Mouse (Mus musculus) midbrain, embryonic 12.5 days (tissue): ENCODE results near the gene Hspg2. TPM values are rescaled to one million over a fixed set of nuclear protein-coding genes. Genes with fewer than 3 reads are reported as not detected.
"Not testable (repeated sequence)": the region's sequence is repeated elsewhere in the genome, so short reads cannot be mapped to it uniquely, and the experiment has no call there.

Source experiments
- ATAC-seq: fragments of 200-750 bp; cut with Nextera tagmentation; 2 replicates; pipeline ENCODE4 v1.8.0; 2017; ENCODE audit warnings: low read depth, moderate TSS enrichment, moderate library complexity; ENCODE audit not compliant: low FRiP score
- H3K27ac ChIP-seq: fragments of 300-500 bp; sonication (generic); replicated peaks from 2 replicates; pipeline ENCODE4 v1.5.1; 2016; ENCODE audit warnings: mild to moderate bottlenecking
- H3K27me3 ChIP-seq: fragments of 300-500 bp; sonication (generic); 2 replicates; pipeline ENCODE4 v1.6.1; 2016; ENCODE audit warnings: mild to moderate bottlenecking
- H3K36me3 ChIP-seq: fragments of 300-500 bp; sonication (generic); 2 replicates; pipeline ENCODE4 v1.6.1; 2016
- H3K4me1 ChIP-seq: fragments of 300-500 bp; sonication (generic); 2 replicates; pipeline ENCODE4 v1.6.1; 2016
- H3K4me2 ChIP-seq: fragments of 300-500 bp; sonication (generic); replicated peaks from 2 replicates; pipeline ENCODE4 v1.6.1; 2016; ENCODE audit warnings: mild to moderate bottlenecking, moderate library complexity
- H3K4me3 ChIP-seq: fragments of 300-500 bp; sonication (generic); 2 replicates; pipeline ENCODE4 v1.5.1; 2016; ENCODE audit warnings: mild to moderate bottlenecking
- H3K9ac ChIP-seq: fragments of 300-500 bp; sonication (generic); replicated peaks from 2 replicates; pipeline ENCODE4 v1.6.1; 2016; ENCODE audit warnings: mild to moderate bottlenecking, moderate library complexity
- H3K9me3 ChIP-seq: fragments of 300-500 bp; sonication (generic); 2 replicates; pipeline ENCODE4 v1.6.1; 2016; ENCODE audit warnings: mild to moderate bottlenecking
- WGBS: fragments of 180-500 bp; shearing (Covaris S2); methylation state at CpG from one replicate; pipeline ENCODE4 v1.1.7; 2016; 5-methylcytosine and 5-hydroxymethylcytosine counted together
- polyA plus RNA-seq: library from polyadenylated mRNA; unstranded; fragments of >200 nt; fragmentation: Nextera tagmentation; extraction: Ambion mirVana; gene quantifications from 2 replicates; pipeline ENCODE4 v1.2.1, GENCODE M21; 2016

Gene Hspg2
- polyA plus RNA-seq: 8.3 and 9.5 TPM in 2 replicates

DNA sequence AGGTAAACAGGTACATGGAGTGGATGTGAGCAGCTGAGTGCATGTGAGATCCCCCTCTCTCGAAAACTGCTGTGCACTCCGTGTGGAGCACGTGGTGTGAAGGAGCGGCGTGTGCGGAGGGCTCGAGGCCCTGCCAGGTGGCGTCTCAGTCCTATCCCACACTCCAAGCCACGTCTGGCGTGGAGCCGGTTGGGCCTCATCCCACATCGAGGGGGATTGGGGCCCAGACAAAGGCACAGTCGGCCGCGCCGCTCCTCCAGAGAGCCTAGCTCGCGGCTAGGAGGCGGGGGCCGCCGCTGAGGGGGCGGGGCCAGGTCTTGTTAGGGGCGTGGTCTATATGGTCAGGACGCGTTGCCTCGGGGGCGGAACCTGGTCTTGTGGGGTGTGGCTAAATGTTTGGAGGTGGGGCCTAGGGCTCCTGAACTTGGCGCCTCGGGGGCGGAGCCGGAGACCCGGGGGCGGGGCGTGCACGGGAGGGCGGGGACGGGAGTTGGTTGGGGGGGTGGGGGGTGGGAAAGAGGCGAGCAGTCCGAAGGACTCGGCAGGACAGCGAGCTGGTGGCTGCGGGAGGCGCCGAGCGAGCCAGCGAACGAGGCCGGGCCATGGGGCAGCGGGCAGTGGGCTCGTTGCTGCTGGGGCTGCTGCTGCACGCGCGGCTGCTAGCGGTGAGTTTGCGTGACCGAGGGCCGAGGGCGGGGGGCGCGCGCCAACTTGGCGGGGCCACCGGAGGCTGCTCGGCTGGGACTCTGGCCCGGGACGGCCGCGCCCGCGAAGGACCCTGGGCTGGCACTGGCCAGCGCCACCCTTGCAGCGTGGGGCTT is at the start of gene Hspg2:
Gene Hspg2, plus strand, starts transcription at position 510 of the 821 bp plus-strand sequence.
- Histone ChIP-seq H3K27ac (peak within 1 kb of the TSS; percentile 52; the same call in 1 of the 2 replicates), H3K4me3 (peak within 1 kb of the TSS; percentile 60), H3K9me3 (no peaks in the 10 kb centered on the region), H3K4me2 (peak within 1 kb of the TSS; percentile 97), H3K27me3 (peaks cover 22% of the 10 kb centered on the region; the same call in 1 of the 2 replicates), H3K36me3 (no peaks in the 10 kb centered on the region), H3K4me1 (peaks cover 37% of the 10 kb centered on the region), H3K9ac (peak within 1 kb of the TSS; percentile 74)
- ATAC-seq: peak; percentile 91
- under 1% methylated on average over 56 of the region's 72 CpGs for WGBS

DNA sequence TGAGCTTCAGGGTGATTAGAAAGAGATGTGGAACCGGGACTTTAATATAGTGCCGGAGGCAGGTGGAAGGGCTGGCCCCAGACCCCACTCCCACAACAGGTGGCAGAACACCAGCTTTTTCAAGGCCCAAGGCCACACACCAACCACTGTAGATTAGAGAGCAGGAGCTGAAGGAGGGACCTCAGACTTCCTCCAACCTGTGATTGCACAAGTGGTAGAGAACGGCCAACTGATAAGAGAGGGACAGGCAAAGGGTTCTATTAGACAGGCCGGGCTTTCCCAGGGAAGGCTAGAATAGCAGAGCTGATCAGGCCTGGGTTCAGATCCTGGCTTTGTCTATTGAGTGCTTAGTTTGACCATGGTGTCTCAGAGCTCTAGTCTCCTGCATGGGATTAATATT is 38.1 kb upstream of the Hspg2 start, which contains the start of gene Cela3b:
Gene Cela3b, minus strand, starts transcription at position 39 of the 400 bp plus-strand sequence.
- Histone ChIP-seq H3K9ac (no peak within 1 kb of the TSS), H3K4me1 (no peaks in the 10 kb centered on the region), H3K27me3 (no peaks in the 10 kb centered on the region), H3K4me3 (no peak within 1 kb of the TSS), H3K9me3 (no peaks in the 10 kb centered on the region), H3K4me2 (no peak within 1 kb of the TSS), H3K27ac (no peak within 1 kb of the TSS), H3K36me3 (no peaks in the 10 kb centered on the region)
- ATAC-seq: no peak
- WGBS: 95% methylated on average over 4 of the region's 4 CpGs

DNA sequence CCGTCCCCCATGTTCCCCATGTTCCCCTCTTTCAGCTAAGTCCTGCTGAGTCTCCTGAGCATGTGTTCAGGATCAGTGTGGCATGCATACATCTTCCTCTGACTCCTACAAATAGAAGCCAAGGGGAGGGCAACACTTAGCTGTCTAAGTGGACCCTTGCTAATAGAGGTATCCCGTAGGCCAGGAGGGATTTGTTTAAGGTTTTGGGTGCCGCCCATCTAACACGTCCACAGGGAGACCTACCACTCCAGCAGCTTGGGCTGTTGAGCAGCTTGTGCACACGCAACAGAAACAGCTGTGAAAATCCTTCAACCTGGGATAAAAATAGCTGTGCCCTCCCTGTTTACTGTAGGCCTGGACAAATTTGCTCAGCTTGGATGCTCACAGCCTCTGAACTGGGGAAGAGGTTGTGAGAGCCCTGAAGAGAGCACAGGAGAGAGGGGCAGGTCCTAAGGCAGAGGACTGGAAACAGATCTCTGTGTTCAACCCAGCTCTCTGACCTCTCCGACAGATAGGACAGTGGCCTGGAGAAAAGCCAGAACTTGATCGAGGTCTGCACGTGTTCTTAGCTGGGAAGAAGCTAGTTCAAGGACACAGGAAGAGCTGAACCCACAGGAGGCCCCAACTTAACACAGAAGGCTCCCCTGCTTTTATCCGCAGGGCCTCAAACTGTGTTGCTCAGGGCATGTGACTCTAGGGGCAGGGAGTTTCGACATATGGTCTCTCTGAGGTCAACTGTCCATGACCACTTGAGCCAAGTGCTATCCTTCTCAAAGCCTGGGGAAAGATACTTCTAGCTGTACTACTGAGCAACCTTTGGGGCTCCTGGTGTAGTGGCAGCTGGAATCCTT is 35.6 kb upstream of the Hspg2 start:
- not testable (repeated sequence) for H3K27ac ChIP-seq, ATAC-seq, H3K4me1 ChIP-seq, H3K9ac ChIP-seq, H3K4me3 ChIP-seq, H3K27me3 ChIP-seq, H3K36me3 ChIP-seq, H3K9me3 ChIP-seq, H3K4me2 ChIP-seq
- whole genome bisulfite sequencing: 86% methylated on average over 10 of the region's 10 CpGs

DNA sequence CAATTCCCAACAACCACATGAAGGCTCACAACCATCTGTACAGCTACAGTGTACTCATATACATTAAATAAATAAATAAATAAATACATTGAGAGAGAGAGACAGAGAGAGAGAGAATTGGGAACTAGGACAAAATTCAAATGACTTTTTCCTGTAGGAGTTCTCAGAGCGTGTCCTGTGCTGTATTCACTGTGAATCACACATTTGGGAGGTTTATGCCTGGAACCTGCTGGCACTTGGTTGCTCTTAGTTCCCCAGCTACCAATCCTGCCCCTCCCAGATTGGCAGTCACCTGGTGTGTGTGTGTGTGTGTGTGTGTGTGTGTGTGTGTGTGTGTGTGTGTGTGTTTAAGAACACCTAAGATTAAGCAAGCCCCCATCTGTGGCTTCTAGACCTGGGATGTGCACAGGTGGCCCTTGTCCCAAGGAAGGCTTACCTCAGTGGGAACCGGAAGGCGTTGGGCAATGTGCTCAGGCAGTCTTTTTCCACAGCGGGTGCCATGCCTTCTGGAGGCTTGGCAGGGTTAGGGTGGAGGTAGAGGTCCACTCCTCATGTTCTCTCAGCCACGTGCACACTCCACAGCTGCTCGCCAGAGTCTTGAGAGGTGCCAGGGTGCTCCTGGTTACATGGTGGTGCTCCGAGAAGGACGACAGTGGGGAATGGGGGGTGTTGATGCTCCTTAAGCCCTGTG is 31.4 kb upstream of the Hspg2 start:
- no peaks in the 10 kb centered on the region for H3K4me1 ChIP-seq
- no peak overlapping the region for H3K4me3 ChIP-seq
- ATAC-seq: no peak
- H3K27ac ChIP-seq: no peak overlapping the region
- H3K9ac ChIP-seq: no peak overlapping the region
- H3K4me2 ChIP-seq: no peak overlapping the region
- H3K9me3 ChIP-seq: no peaks in the 10 kb centered on the region
- H3K27me3 ChIP-seq: no peaks in the 10 kb centered on the region
- 87% methylated on average over 8 of the region's 8 CpGs for whole genome bisulfite sequencing
- H3K36me3 ChIP-seq: no peaks in the 10 kb centered on the region

DNA sequence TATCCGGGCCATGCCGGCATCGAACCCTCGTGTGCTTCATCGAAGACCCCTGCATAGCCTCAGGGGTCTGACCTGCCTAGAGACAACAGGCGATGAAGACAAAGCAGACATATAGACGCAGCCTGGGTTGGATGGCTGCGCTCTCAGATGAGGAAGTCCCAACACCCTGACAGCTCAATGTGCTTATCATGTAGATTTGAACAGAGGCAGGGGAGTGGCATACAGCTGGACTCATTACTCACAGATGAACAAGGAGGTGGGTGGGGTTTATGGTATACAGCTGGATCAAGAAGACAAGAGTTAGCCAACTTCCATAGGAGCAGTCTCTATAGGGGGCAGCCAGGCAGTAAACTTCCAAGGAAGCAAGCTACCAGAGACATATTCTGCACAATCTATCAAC is 29.7 kb upstream of the Hspg2 start:
- Histone ChIP-seq H3K9ac (no peak overlapping the region), H3K27me3 (no peaks in the 10 kb centered on the region), H3K4me2 (no peak overlapping the region), H3K36me3 (no peaks in the 10 kb centered on the region), H3K4me3 (no peak overlapping the region), H3K27ac (no peak overlapping the region), H3K9me3 (no peaks in the 10 kb centered on the region), H3K4me1 (no peaks in the 10 kb centered on the region)
- 90% methylated on average over 8 of the region's 8 CpGs for WGBS
- ATAC-seq: no peak

DNA sequence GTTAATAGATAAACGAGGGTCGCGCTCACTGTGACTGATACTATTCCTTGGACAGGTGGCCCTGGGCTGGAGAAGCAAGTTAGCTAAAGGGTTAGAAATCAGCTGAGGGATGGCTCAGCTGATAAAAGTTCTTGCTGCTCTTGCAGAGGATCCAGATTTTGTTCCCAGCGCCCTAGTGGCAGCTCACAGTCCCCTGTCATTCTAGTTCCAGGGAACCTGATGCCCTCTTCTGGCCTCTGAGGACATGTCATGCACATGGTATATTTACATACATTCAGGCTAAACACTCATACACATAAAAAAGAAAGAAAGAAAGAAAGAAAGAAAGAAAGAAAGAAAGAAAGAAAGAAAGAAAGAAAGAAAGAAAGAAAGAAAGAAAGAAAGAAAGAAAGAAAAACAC is 27.2 kb upstream of the Hspg2 start:
- H3K4me1 ChIP-seq: no peaks in the 10 kb centered on the region
- H3K4me3 ChIP-seq: no peak overlapping the region
- WGBS: 80% methylated on average over 4 of the region's 4 CpGs
- no peak for ATAC-seq
- H3K9me3 ChIP-seq: no peaks in the 10 kb centered on the region
- no peaks in the 10 kb centered on the region for H3K27me3 ChIP-seq
- no peak overlapping the region for H3K9ac ChIP-seq
- H3K27ac ChIP-seq: no peak overlapping the region
- H3K4me2 ChIP-seq: no peak overlapping the region
- H3K36me3 ChIP-seq: no peaks in the 10 kb centered on the region

DNA sequence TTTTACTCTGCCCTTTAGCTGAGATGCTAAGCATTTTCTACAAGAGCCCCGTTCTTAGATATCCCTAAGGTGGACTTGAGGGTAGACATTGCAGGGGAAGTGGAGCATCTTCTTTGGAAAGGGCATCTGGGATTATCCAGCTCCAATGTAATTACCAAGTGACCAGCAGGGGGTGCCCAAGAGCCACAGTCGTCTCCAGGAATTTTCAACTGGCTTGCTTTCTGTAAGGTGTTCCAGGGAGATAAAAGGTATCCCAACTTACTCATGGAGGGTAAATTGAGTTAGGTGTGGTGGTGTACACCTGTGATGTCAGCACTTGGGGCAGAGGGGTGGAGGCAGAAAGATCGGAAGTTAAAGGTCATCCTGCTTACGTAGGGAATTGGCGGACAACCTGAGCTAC is 24.9 kb upstream of the Hspg2 start:
- Histone ChIP-seq H3K4me1 (peaks cover 3% of the 10 kb centered on the region; the same call in 1 of the 2 replicates), H3K4me3 (no peak overlapping the region), H3K36me3 (no peaks in the 10 kb centered on the region), H3K4me2 (no peak overlapping the region), H3K27me3 (no peaks in the 10 kb centered on the region), H3K9ac (no peak overlapping the region), H3K9me3 (no peaks in the 10 kb centered on the region), H3K27ac (no peak overlapping the region)
- 30% methylated on average over 5 of the region's 5 CpGs for WGBS
- ATAC-seq: no peak

DNA sequence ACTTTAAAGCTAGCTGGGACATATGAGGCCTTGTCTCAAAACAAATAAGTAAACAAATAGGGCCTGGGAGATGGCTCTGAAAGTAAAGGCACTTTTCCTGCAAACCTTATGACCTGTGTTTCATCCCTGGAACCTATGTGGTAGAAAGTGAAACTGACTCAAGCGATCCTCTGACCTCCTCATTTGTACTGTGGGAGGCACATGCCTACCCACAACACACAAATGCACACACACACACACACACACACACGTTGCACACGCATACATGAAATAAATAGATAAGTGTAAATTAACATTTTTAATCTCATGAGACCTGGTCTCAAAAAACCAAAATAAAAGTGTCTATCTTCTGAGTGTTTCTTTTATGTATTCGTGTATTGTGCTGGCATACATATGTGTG is 22.7 kb upstream of the Hspg2 start:
- no peak for ATAC-seq
- H3K9ac ChIP-seq: no peak overlapping the region
- no peaks in the 10 kb centered on the region for H3K36me3 ChIP-seq
- H3K4me1 ChIP-seq: peaks cover 3% of the 10 kb centered on the region; the same call in 1 of the 2 replicates
- no peak overlapping the region for H3K4me2 ChIP-seq
- no peak overlapping the region for H3K4me3 ChIP-seq
- H3K27me3 ChIP-seq: no peaks in the 10 kb centered on the region
- H3K27ac ChIP-seq: no peak overlapping the region
- 85% methylated on average over 4 of the region's 4 CpGs for WGBS
- H3K9me3 ChIP-seq: no peaks in the 10 kb centered on the region

DNA sequence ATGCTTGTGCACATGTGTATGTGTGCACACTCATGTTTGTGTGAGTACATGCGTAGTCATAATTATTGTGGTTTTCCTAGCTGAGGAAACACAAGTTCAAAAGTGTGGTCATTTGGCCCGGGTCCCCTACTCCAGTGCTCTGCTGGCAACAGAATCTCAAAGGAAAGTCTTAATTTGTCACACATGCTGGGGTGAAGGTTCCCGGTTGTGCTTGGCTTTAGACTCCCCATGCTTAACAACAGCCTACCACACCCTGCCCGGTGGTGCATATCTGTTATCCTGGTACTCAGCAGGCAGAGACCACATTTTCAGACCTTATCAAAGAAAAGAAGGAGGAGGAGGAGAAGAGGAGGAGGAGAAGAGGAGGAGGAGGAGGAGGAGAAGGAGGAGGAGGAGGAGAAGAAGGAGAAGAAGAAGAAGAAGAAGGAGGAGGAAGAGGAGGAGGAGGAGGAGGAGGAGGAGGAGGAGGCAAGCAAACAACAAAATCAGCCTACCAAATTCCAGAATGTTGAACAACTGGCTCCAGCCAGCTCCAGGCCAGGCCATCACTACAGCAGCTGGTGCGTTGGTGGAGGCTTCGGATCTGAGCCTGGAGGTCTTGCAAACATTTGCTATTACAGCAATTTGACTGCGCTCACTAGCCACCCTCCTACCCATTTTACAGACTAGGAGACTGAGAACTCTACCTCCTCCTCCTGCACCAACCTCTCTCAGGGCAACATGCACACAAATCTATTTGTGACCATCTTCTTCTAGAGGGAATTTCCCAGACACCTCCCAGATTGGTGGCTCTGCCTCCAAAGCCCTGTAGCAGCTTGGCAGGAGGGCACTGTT is 21.0 kb upstream of the Hspg2 start:
- no peak overlapping the region for H3K4me2 ChIP-seq
- H3K27ac ChIP-seq: no peak overlapping the region
- ATAC-seq: no peak
- H3K27me3 ChIP-seq: no peaks in the 10 kb centered on the region
- no peaks in the 10 kb centered on the region for H3K9me3 ChIP-seq
- H3K9ac ChIP-seq: no peak overlapping the region
- 75% methylated on average over 7 of the region's 7 CpGs for WGBS
- no peaks in the 10 kb centered on the region for H3K36me3 ChIP-seq
- H3K4me3 ChIP-seq: no peak overlapping the region
- H3K4me1 ChIP-seq: peaks cover 3% of the 10 kb centered on the region; the same call in 1 of the 2 replicates

DNA sequence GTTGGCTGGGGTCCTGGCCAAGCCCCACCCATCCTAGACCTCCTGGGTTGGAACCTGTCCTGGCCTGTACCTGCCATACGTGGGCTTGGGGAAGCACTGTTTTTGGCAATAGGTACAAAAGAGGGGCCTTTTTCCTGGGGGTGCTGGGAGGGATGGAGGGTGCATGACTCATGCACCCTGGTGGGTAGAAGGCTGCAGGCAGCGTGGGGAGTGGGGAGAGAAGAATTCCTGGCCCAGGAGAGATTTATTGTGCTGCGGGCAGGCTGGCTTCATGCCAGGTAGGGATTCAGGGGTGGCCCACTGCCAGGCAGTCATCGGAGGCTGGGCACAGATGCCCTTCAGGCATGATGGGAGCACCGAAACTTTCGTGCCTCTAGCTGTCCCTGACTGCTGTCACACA is 20.4 kb upstream of the Hspg2 start:
- Histone ChIP-seq H3K27me3 (no peaks in the 10 kb centered on the region), H3K4me3 (no peak overlapping the region), H3K27ac (no peak overlapping the region), H3K4me1 (peaks cover 3% of the 10 kb centered on the region; the same call in 1 of the 2 replicates), H3K9ac (no peak overlapping the region), H3K9me3 (no peaks in the 10 kb centered on the region), H3K4me2 (no peak overlapping the region), H3K36me3 (no peaks in the 10 kb centered on the region)
- WGBS: 69% methylated on average over 6 of the region's 6 CpGs
- ATAC-seq: no peak

DNA sequence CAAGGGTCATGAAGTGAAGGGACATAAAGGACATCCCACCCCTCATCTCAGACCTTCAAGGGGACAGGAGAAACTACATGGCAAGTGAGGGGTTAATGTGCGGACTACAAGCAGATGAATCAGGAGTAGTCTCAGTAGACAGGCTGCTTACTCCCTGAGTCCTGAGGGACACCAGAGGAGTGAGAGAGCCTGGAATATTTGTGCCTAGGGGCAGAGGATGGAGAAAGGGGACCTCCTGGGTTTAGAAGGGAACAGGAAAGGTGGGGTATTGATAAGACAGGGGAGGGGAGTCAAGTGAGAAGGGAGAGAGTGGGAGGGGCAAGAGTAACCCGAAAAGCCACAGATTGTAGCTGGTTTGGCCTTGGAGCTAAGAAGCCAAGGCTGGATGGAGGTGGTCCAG is 19.9 kb upstream of the Hspg2 start:
- H3K27me3 ChIP-seq: no peaks in the 10 kb centered on the region
- ATAC-seq: no peak
- H3K4me1 ChIP-seq: peaks cover 3% of the 10 kb centered on the region; the same call in 1 of the 2 replicates
- no peak overlapping the region for H3K4me3 ChIP-seq
- WGBS: 66% methylated on average over 2 of the region's 2 CpGs
- H3K9ac ChIP-seq: no peak overlapping the region
- no peak overlapping the region for H3K4me2 ChIP-seq
- no peaks in the 10 kb centered on the region for H3K9me3 ChIP-seq
- H3K36me3 ChIP-seq: no peaks in the 10 kb centered on the region
- no peak overlapping the region for H3K27ac ChIP-seq
